Comparison of ENCODE assay signal across 8 mouse cellular contexts in the genomic region with DNA sequence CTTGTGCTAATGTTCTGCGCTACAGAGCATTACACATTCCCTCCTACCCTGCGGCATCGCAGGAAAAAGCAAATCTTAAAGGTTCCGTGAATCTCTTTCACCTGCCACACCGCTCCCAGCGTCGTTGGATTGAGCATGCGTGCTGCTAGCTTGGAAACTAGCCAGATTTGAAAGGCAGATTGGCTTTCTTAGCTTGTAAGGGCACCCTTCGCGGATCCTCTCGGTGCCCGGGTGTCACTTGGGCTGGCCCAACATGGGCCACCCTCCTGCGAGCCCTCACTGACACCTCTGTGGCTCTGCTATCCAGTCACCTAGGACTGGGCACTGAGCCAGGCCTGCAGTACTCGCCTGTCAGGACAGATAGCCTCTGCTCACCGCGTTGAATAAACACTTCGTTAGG.
DNase-seq lines count a peak whose midpoint lies in the region; ATAC-seq lines count a peak whose summit lies in the region.

No protein-coding gene starts in this region.

- H3K4me2 ChIP-seq in forebrain, embryonic 16.5 days (ENCODE audit: low read length): peak overlapping the region; percentile 56

- peak; percentile 42; the same call in 1 of the 2 replicates for ATAC-seq in forebrain, embryonic 16.5 days
- no peak for ATAC-seq in megakaryocyte-erythroid progenitor cell, adult 5-6 weeks (replicated peaks; ENCODE audit: low FRiP score, low TSS enrichment, poor library complexity, severe bottlenecking)

- peaks cover 43% of the 10 kb centered on the region for H3K4me1 ChIP-seq in forebrain, embryonic 16.5 days (replicated peaks; ENCODE audit: control insufficient read depth, insufficient read depth, low read length)

- no peaks in the 10 kb centered on the region for H3K9me3 ChIP-seq in forebrain, embryonic 16.5 days (ENCODE audit: control insufficient read depth, low read length)

- peak overlapping the region; percentile 76 for H3K27ac ChIP-seq in forebrain, embryonic 16.5 days (ENCODE audit: low read length)

- intact Hi-C loops in left cerebral cortex, postnatal 4 days (cut with DNase I): loop anchor here (2.0 kb wide), 1 partner anchor 25 kb away; no protein-coding TSS in a partner anchor

- peak; percentile 19 for DNase-seq in kidney, postnatal 10 days
- DNase-seq in kidney, postnatal 14 days: no peak
- DNase-seq in cerebellum, adult 18-20 months: peak; percentile 67 to 79
- peak; percentile 54 for DNase-seq in left cerebral cortex, postnatal 4 days
- DNase-seq in embryo, embryonic 9.5 days (ENCODE audit: extremely low spot score): no peak
- no peak for DNase-seq in B cell, adult 2 months

- H3K36me3 ChIP-seq in forebrain, embryonic 16.5 days (ENCODE audit: control insufficient read depth, insufficient read depth): no peaks in the 10 kb centered on the region

- peak overlapping the region; percentile 23 for H3K4me3 ChIP-seq in forebrain, embryonic 16.5 days (replicated peaks; ENCODE audit: low read length)

- WGBS in forebrain, embryonic 16.5 days: 10% methylated on average over 17 of the region's 17 CpGs

- peak overlapping the region; percentile 43 for H3K9ac ChIP-seq in forebrain, embryonic 16.5 days (replicated peaks; ENCODE audit: low read depth, low read length)

- no peaks in the 10 kb centered on the region for H3K27me3 ChIP-seq in forebrain, embryonic 16.5 days (replicated peaks; ENCODE audit: control insufficient read depth, insufficient read depth, low read length)

Comparison
In these comparisons a context has a peak if more than half of its experiments do, and no peak if none do; other contexts are left out.
1. DNase-seq: peak in kidney, postnatal 10 days (single experiment), cerebellum, adult 18-20 months (2 of 2) and left cerebral cortex, postnatal 4 days (single experiment); none in kidney, postnatal 14 days (single experiment), embryo, embryonic 9.5 days (single experiment) and B cell, adult 2 months (0 of 2).